Mouse (Mus musculus): ENCODE data around the gene Mettl21c.
"Not testable (repeated sequence)": the region's sequence is repeated elsewhere in the genome, so short reads cannot be mapped to it uniquely, and the experiment has no call there.

The Mettl21c gene

DNA sequence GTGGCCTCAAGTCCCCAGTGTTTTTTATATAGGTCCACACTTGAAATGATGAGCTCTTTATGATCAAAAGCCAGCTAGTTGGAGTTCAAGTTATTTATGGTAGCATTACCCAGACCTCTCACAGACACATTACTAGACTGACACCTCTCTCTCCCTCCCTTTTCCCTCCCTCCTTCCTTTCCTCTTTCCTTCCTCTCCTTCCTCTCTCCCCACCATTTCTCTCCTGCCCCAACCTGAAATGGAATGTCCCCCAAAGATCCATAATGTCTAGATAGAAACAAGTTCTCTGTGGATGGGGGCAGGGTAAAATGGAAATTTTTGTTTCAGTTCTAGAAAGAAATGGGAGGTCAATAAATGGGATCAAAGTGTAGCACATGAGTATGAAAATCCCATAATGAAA, at the start of gene Mettl21c:
Mettl21c (minus strand) TSS at position 101 of the 400 bp plus-strand sequence.
- DNase-seq (ENCODE audit: low spot score) = no peak

DNA sequence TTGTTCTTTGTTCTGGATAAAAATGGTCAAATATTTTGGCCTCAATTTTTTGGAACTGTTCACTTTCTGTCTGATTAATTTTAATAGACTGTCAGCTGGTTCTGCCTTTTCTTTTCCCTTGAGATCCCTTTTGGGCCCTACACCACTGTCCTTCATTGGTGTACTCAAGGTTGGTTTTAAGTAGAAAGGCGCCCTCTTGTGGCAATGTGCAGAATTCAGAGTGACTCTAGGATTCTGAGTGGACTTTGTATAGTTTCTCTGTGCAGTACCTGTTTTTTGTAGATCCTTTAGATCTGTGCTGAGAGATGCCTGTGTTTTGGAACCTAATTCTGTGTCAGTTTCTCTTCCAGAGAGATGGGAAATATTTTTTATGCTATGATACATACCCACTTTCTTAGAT, 44.8 kb upstream of the Mettl21c start:
- peak; percentile 55 for DNase-seq (ENCODE audit: low spot score)

DNA sequence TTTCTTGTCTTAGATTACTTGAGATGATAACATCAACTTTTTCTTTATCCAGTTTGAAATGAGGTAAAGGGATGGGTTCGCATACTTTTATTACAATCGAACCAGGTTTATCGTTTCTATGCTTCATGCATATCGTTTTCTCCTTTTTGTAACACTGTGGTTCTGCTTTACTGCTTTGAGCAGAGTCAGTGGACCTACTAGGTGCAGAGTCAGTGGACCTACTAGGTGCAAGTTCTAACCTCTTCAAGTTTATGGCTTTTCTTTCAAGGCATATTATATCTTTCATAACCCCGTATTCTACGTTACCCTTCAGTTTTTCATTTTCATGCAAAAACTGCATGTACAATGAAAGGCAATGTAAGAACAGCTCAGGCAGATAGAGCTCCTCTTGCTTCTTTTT, 43.6 kb upstream of the Mettl21c start:
- no peak for DNase-seq (ENCODE audit: low spot score)

GRCm38 (mm10) chr1:44061836-44062235, 42.0 kb upstream of the Mettl21c start, which contains the start of gene Gm8251:
TSS of gene Gm8251 (minus strand) at chr1:44061936.
- no peak for DNase-seq (ENCODE audit: low spot score)

GRCm38 (mm10) chr1:44057805-44058204, 38.0 kb upstream of the Mettl21c start:
- no peak for DNase-seq (ENCODE audit: low spot score)

GRCm38 (mm10) chr1:44046556-44046955, 26.7 kb upstream of the Mettl21c start:
- DNase-seq (ENCODE audit: low spot score) = no peak

GRCm38 (mm10) chr1:44045689-44046088, 25.9 kb upstream of the Mettl21c start:
- DNase-seq (ENCODE audit: low spot score) = not testable (repeated sequence)

- no peak for DNase-seq (ENCODE audit: low spot score)
Observed at GRCm38 (mm10) chr1:44042555-44042915, 22.7 kb upstream of the Mettl21c start.

GRCm38 (mm10) chr1:44041797-44042554, 22.1 kb upstream of the Mettl21c start:
- DNase-seq (ENCODE audit: low spot score) = peak; percentile 47

DNA sequence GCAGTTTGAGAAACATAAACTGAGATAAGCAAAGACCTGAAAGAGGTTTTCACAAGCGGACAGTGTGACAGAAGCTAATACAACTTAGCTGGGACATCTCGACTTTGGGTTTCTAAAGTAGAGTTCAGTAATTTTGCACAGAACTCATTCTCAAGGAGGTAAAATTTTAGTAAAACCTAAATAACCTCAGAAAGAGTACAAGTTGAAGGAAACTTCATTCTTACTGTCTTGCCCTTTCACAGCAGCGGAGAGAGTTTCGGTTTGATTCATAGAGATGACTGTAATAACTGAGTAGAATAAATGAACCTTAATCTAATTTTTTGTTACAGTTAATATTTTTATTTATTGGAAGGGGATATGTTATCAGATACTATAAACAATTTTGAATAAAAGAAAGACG, 13.1 kb upstream of the Mettl21c start:
- no peak for DNase-seq (ENCODE audit: low spot score)

GRCm38 (mm10) chr1:44032213-44032612, 12.4 kb upstream of the Mettl21c start:
- no peak for DNase-seq (ENCODE audit: low spot score)

DNA sequence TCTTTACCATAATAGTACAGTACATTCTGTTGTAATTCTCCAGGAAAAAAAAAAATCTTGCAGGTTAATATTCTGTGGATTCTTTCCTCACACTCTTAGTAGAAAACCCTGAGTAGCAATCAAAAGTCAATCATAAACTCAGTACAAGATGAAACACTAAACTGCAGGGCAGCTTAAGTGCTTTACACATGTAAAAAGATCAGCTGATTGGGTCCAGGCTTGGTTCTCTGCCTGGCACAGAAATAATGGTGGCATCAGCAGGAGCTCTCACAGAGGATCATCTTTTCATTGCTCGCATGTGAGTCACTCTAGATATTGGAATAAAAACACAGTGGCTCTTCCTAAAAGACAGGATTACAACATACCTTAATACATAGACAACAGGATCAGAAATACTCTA, 7.8 kb upstream of the Mettl21c start:
- no peak for DNase-seq (ENCODE audit: low spot score)

DNA sequence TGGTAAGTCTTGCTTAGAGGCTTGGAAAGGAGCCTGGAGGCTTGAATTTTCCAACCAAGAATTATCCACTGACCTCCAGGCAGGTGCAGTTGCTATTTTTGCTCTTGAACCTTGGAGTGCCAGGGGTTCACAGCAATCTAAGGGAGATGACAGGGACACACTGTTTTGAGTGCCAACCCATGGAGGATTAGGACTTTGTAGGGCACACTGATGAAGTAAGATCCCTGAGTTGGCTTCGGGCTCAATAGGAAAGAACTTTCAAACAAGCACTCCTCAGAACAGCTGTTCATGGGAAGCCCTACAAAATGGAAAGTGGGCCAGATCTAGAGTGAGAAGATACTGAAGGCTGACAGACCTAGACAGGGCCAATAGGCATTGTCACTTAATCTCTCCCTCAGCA, 2.8 kb upstream of the Mettl21c start:
- no peak for DNase-seq (ENCODE audit: low spot score)

GRCm38 (mm10) chr1:44015556-44015955, 4.3 kb downstream of the Mettl21c start:
- DNase-seq (ENCODE audit: low spot score) = no peak

DNA sequence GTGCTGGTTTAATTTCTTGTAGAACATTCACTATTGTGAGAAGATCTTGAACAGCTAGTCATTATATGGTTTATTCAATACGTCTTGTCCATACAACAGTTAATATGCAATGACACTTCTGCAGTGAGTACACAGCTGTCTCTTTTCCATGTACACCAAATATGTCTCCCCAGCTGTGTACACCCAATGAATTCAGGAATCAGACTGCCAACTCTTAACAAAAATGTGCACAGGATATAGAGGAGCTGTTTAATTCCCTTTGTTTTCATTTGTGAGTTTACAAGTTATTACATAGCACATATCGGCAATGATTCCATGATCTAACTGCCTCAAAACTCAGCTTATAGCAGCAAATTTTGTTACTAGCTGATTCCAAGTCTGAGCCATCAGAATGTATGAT, 15.3 kb downstream of the Mettl21c start:
- no peak for DNase-seq (ENCODE audit: low spot score)

DNA sequence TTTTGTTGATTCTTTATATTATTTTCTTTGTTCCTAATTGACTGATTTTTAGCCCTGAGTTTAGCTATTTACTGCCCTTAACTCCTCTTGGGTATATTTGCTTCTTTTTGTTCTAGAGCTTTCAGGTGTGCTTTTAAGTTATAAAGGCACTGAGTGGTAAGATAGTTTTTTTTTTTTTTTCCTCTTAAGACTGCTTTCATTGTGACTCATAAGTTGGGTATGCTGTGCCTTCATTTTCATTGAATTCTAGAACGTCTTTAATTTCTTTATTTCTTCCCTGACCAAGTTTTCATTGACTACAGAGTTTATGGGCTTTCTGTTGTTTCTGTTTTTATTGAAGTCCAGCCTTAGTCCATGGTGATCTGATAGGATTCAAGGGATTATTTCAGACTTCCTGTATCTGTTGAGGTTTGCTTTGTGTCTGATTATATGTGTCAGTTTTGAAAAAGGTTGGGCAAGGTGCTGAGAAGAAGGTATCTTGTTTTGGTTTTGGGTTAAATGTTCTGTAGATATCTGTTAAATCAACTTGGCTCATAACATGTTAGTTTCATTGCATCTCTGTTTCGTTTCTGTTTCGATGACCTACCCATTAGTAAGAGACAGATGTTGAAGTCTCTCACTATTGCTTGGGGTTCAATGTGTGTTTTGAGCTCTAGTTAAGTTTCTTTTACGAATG, 22.8 kb downstream of the Mettl21c start:
- DNase-seq (ENCODE audit: low spot score) = no peak

GRCm38 (mm10) chr1:43971089-43971488, 48.7 kb downstream of the Mettl21c start:
- no peak for DNase-seq (ENCODE audit: low spot score)

- no peak for DNase-seq (ENCODE audit: low spot score)
Observed at GRCm38 (mm10) chr1:43969361-43969760, 50.5 kb downstream of the Mettl21c start.

GRCm38 (mm10) chr1:43966756-43967155, 53.1 kb downstream of the Mettl21c start:
- DNase-seq (ENCODE audit: low spot score) = no peak

DNA sequence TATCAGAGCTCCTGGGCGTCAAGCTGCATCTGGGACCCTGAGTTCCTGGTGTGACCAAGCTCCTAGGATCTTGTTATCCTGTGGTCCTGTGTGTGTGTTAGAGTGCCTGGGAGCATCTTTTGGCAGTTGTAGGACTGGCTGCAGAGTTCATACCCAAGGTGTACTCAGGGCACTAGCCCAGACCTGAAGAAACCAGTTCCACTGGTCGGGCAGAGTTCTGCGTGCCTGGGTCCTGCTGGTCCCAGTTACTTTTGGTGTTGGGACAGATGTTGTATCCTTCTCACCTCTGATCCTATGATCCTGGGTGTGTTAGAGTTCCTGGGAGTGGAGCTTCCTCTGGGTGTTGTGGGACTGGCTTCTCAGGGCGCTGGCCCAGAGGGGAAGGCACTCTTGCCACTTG, 55.5 kb downstream of the Mettl21c start:
- no peak for DNase-seq (ENCODE audit: low spot score)

Measured in layer of hippocampus, adult 9-10 months (tissue).